Mouse (Mus musculus) brain, embryonic 14.5 days (tissue): Measurements from ENCODE around the gene Ss18l2. TPM values are rescaled to one million over a fixed set of nuclear protein-coding genes. Genes with fewer than 3 reads are reported as not detected.

Experiments used
- DNase-seq: peaks from one replicate; pipeline ENCODE4 v3.0.0-alpha.2; 2011; ENCODE audit warnings: low read depth
- CTCF ChIP-seq: fragments of 200-500 bp; IDR thresholded peaks from 2 replicates; pipeline ENCODE4 v1.5.1; 2012; ENCODE audit warnings: inconsistent platforms, mild to moderate bottlenecking, moderate library complexity, borderline replicate concordance; ENCODE audit not compliant: insufficient read depth, insufficient read length; ENCODE audit errors: extremely low read depth
- POLR2A ChIP-seq: fragments of 200-500 bp; IDR thresholded peaks from 2 replicates; pipeline ENCODE4 v1.6.1; 2012; ENCODE audit warnings: mild to moderate bottlenecking, inconsistent platforms, borderline replicate concordance; ENCODE audit not compliant: poor library complexity, insufficient read depth, insufficient read length, severe bottlenecking; ENCODE audit errors: extremely low read depth
- polyA plus RNA-seq: library from polyadenylated mRNA; depleted of rRNA; stranded (reverse); fragments of >200 nt; gene quantifications from 2 replicates; pipeline ENCODE4 v1.2.3, GENCODE M21; 2012

The Ss18l2 gene
- polyA plus RNA-seq, 1 experiment: 65.3 TPM

DNA sequence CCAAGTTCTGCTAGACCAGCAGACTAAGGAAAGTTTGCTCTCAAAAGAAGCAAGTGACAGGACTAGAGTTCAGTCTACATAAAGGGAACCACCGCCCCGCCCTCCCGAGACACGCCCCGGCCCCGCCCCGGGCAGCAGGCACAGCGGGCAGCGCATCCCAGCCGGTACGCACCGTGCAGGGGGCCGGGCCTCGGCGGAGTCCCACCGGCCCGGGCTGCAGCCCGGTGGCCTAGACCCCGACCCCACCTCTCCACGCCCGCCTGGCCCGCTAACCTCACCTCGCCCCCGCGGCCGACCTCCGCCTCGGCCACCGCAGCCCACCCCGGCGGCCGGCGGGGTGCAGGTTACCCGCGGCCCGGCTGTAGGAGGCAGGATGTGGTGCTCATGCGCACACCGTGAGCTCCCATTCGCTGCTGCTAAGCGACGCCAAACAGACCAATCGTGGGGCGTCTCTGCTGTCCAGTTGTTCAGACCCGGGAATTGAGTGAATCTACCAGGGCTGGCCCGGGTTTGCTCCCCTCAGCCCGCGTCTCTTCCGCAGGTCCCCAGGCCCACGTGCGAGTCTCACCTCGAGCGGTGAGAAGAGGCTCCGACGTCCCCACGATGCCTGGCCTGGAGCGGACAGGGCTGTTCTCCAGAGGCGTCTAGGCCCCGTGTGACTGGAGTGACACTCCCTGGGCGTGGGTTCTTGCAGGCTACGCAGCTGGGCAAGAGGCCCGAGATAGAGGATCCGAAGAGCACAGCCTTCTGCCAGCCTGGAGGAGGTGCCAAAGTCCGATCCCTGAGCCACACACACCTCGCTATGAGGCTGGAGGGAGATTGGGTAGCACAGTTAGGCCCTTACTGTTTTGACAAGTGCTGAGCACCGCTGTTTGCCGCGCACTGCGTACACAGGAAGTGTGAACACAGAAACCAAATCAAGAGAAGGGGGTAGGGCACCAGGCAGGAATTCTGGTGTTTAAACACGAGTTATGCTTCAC is 5.2 kb upstream of the Ss18l2 start, which contains the start of gene Sec22c:
Sec22c (minus strand) TSS at position 845 of the 980 bp plus-strand sequence.
- peak; percentile 97 for DNase-seq
- peak; percentile 74; the same call in 1 of the 2 replicates for TF ChIP-seq POLR2A
- no peak for TF ChIP-seq CTCF

GRCm38 (mm10) chr9:121706029-121706675 is 4.0 kb upstream of the Ss18l2 start:
- no peak for DNase-seq
- TF ChIP-seq CTCF (no peak), POLR2A (no peak)

GRCm38 (mm10) chr9:121707801-121708200 is 2.3 kb upstream of the Ss18l2 start:
- DNase-seq: no peak
- TF ChIP-seq CTCF: no peak
- no peak for TF ChIP-seq POLR2A

DNA sequence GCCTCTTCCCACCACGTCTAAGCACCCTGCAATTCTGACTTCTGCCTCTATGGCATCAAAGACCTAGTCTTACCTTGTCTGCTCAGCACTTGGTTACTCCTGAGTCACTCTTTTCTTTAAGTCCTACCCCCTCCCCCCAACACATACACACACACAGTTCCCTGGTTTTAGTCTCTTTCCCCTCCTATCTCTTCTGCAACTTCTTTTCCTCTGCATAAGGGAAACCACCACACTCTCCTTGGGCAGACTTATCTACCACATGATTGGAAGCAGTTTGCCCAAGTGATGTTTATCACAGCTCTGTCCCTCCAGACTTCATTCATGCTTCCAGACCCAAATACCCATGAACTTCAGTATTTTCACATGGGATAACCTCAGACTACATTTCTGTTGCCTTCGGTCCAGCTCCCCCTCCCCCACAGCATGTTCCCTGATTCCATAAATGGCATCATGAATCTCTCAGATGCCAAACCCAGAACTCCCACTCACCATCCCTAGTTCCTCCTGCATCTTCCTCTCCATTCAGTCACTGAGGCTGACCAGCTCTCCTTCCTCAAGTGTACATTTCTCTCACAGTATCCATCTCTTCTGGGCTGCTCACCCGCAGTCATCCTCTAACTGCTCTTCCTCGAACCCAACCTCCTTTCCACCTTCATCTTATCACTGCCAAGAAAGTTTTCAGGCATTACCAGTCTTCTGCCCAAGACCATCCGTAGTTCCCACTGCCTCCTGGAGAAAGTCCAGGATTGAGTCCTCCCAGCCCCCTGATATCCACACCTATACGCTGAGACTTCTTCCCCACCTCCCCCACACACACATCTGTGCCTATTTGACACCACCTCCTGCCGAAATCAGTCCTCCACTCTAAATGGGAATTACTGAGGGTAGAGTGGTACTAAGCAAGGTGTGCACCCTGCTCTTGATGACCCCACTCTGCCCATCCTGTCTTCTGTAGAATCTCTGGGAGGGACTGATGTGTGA is 1.3 kb upstream of the Ss18l2 start:
- TF ChIP-seq POLR2A (no peak), CTCF (no peak)
- no peak for DNase-seq

DNA sequence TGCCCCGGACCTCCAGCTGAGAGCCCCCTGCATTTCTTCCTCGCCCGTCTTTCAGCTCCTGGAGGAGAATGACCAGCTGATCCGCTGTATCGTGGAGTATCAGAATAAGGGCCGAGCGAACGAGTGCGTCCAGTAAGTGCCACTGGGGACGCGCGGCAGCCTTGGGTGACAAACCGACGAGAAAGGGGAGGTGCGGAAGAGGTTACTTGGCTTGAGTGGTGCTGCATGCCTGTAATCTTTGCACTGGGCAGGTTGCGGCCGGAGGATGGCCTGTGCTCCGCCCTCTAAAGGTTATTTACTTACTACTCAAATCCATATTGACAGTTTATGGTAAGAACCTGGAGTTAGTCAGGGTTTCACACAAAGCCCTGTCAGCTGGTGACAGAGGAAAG is 451 bp downstream of the Ss18l2 start:
- DNase-seq: no peak
- TF ChIP-seq POLR2A (no peak), CTCF (no peak)

GRCm38 (mm10) chr9:121717048-121717447 is 6.9 kb downstream of the Ss18l2 start:
- TF ChIP-seq POLR2A (no peak), CTCF (no peak)
- DNase-seq: no peak

DNA sequence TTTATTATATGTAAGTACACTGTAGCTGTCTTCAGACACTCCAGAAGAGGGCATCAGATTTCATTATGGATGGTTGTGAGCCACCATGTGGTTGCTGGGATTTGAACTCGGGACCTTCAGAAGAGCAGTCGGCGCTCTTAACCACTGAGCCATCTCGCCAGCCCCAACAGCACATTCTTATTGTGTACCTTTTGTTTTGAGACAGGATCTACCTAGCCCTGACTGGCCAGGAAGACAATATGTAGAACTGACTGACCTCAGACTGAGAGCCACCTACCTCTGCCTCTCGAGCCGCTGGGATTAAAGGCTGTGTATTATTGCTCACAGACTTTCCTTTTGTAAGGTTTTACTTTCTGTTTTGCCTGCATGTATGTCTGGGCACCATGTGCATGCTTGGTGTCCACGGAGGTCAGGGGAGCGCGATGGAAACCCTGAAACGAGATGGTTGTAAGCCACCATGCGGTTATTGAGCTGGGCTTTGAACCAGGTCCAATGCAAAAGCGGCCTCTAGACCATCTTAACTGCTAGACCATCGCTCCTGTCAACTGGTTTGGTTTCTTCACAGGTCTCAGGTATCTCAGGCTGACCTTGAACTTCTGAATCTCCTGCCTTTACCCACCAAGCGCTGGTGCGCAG is 8.1 kb downstream of the Ss18l2 start:
- DNase-seq: peak; percentile 22
- TF ChIP-seq CTCF (no peak), POLR2A (no peak)

DNA sequence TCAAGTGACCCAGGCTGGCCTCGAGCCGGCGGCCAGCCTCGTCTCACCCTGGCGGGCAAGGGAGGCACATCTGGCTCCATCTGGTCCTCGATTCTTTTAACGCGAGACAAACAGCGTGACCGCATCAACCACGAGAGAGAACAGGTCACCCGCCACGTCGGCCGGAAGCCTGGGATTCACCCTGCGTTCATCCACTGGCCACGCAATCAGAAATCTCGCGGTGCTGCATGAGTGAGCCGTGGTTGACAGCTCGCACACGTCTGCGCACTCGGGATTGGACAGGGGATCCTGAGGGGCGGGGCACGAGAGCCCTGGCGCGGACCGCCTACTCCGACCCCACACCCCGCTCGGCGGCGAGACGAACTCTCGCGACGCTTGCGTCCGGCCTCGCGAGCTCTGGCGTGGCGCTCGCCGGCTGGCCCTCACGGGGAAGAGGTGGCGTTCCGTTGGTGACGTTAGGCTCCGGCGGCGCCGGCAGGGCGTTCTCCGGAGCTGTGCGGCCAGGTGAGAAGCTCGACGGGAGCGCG is 8.7 kb downstream of the Ss18l2 start, which contains the start of gene Nktr:
Nktr (plus strand) TSS at position 378 of the 527 bp plus-strand sequence.
- TF ChIP-seq CTCF: no peak
- peak; percentile 70 for TF ChIP-seq POLR2A
- peak; percentile 99 for DNase-seq

- TF ChIP-seq POLR2A (no peak), CTCF (no peak)
Observed at GRCm38 (mm10) chr9:121719347-121720331, 9.5 kb downstream of the Ss18l2 start.

More at GRCm38 (mm10) chr9:121719347-121720331, 9.5 kb downstream of the Ss18l2 start:
- peak; percentile 65 for DNase-seq
